Mouse (Mus musculus) spleen, embryonic (tissue): ENCODE data around the gene Ptprb.

Experiments
- CTCF ChIA-PET: fragments of 350-600 bp; sonication (Branson Sonifier 250); formaldehyde crosslinking; loops from one replicate; lab custom pipeline; 2022; lab: Charles Lee

Gene Ptprb

DNA sequence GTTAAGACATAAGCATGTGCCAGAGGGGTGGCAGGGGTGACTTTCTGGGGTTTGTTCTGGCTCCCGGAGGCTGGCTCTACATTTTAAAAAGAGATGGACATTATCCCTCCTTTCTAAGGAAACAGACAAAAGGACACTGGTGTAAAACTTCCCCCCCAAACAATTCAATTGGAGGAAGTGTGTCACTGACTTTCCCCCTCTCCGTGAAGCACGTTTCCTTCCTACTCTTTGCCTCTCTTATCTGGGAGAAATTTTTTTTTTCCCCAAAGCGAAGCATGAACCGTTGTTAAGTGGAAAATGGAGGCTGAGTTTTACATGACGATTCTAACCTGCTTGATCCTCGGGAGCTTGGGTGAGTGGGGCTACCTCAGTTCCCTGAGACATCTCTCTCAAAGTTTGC lies at the start of gene Ptprb:
Gene Ptprb (plus strand): TSS at position 244 of the 400 bp plus-strand sequence.
- CTCF ChIA-PET = no interaction called here

DNA sequence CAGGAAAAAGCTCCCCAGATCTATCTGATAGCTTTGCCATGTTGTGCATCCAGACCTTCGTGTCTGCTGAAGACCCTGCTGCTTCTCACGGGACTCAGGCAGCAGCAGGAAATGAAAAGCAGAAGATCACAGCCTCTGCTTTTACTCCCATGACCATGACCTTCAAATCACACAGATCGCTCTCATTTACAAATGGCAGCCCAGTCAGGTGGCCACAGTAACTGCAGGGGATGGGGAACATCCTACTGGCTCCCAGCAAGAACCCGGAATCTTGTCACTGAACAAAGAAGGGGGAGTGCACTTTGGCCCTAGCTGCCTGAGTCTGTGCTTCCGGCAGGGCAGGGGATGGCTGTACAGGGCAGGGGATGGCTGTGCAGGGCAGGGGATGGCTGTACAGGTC lies 40.0 kb upstream of the Ptprb start:
- CTCF ChIA-PET = no interaction called here

DNA sequence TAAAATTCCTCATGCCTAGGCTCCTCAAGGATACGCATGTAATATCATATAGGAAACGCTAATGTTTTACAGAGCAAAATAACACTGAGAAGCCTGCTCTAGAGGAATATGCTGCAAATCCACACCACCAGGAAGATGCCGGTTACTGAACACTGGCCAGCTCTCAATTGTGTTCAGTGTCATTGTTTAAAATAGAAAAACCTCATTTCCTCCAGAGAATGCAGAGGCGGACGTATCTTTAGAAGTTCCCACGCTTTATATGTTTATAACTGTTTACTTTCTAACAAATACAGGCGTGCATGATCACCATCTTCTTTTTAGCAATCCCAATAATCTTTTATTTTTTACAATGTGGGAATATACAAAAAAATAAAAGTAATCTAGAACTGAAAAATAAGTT lies 33.1 kb upstream of the Ptprb start:
- CTCF ChIA-PET = no interaction called here

DNA sequence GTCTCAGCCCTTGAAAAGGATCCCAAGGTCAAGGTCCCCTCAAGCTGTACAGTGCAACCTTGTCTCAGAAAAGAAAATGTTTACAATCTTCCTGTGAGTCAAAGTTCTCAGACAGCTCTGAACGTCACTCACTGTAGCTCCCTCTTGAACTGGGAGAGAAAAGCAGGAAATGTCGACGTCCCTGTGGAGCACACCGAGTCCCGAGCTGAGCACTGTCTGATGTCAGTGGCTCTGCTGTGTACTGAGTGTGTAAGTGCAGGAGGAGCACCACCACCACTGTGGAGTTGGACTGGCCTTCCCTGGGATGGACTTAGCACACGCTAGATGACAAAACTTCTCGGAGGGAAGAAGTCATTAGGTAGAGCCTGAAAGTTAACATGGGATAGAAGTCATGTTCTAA lies 31.9 kb upstream of the Ptprb start:
- CTCF ChIA-PET = no interaction called here

DNA sequence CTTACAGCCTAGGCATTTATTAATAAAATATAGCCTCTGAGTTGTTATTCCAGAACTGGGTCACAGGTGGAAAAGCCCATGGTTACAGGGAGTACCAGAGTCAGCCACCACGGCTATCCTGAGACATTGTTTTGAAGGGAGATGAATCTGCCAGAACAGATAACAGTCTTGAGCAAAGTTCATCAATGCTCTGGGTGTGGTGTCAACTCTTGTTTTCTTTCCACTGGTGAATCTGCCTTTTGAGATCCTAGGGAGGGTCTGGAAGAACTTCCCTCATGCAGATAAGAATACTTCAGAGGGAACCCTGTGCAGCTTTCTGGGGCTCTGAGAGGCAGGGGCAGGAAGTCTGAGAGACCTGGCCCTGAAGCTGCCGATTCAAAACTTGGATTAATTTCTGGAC lies 29.7 kb upstream of the Ptprb start:
- CTCF ChIA-PET = interaction anchor here (0.5 kb wide), 1 partner anchor 654 kb away, joined by 3 read pairs; no protein-coding TSS in a partner anchor

DNA sequence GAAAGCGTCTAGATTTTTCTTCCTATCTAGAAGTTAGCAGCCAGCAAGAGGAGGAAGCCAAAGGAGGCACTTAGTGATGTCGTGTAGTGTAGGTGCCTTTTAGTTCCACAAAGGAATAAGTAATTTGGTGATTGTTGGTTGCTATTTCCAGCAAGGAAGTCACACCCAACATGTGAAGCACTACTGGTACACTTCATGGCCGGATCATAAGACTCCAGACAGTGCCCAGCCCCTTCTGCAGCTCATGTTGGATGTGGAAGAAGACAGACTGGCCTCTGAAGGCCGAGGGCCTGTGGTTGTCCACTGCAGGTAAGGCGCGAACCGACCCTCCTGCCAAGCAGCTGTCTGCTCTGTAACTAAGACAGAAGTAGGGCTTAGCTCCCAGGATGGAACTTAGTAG lies 22.7 kb upstream of the Ptprb start:
- CTCF ChIA-PET = no interaction called here

DNA sequence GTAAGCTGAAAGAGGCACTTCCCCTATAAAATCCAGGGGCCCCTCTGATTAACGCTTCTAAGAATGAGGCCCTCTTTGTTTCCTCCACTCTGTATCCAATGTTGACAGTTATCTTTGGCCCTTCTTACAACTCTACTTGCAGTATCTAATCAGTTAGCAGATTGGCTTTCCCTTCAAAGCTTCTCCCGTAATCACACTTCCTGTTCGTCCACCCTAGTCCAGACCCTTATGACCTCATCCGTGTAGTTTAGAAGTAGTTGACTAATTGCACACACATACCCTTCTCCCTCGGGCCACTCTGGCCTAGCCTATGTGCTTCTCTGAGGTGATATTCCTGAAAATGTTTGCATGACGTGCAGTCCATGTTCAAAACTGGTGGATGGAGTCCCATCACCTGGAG lies 21.4 kb upstream of the Ptprb start:
- CTCF ChIA-PET = no interaction called here

DNA sequence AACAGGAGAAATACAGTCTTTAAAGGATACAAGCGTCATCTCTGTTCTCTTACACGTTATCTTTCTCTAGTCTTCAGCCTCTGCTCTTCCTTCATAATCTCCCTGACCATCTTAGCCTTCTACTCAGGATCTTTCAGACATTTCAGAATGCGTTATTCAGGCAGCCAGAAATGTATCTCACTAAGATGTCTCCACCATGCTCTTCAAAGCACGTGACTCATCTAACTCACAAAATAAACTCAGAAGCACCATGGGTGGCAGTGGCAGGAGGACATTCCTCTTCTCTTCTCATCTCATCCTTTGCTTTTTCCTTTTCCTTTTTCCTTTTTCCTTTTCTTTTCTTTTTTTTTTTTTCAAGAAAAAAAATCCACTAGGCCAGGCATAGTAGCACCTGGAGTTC lies 16.0 kb upstream of the Ptprb start:
- CTCF ChIA-PET = no interaction called here

DNA sequence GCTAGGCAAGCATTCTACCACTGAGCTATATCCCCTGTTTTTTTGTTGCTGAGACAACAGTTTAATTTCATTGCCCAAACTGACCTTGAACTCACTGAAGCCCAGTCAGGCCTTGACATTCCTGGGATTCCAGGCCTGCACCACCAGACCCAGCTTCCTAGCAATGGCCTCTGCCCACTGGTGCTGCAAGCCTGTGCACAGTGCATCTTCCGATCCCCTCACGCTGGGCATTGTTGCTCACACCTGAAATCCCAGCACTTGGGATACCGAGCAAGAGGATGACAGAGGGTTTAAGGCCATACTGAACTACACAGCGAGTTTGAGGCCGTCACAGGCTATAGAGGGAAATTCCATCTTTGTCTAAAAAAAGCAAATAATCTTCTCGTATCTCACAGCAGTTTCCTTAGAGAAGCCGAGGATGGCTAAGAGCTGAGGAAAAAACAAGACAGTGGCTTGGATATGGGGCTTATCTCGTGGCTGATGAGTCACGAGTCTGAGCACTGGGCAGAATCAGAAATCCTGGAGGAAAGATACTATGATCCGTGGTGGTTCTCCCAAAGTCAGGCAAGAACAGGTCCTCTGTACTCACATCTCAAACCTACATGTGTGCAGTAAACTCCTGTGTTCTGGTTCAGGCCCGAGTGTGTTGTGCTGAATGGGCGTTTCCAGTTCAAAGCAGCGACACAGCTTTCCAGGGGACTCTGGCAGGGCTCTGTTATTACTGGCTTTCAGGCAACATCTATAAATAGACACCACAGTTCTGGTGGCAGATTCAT lies 14.5 kb upstream of the Ptprb start:
- CTCF ChIA-PET = interaction anchor here (0.7 kb wide), 1 partner anchor 473 kb away, joined by 3 read pairs; no protein-coding TSS in a partner anchor

DNA sequence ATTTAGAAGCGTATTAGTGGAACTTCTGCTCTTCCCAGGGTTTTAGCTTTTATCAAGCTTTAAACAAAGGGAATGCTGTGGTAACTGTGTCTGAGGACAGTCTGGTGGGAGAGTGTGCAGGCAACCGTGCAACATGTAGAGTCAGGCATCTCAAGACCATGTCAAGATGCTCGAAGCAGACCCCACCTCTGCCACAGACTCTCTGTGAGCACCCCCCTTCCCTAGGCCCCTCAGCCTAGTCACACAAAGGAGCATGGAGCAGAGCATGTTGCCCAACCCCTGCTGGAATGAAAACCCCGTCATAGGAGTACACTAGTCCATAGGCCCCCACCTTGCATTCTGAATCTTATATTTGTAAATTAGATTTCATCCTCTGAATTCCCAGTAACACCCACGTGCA lies 13.8 kb upstream of the Ptprb start:
- CTCF ChIA-PET = interaction anchor here (0.7 kb wide), 1 partner anchor 474 kb away, joined by 3 read pairs; no protein-coding TSS in a partner anchor

DNA sequence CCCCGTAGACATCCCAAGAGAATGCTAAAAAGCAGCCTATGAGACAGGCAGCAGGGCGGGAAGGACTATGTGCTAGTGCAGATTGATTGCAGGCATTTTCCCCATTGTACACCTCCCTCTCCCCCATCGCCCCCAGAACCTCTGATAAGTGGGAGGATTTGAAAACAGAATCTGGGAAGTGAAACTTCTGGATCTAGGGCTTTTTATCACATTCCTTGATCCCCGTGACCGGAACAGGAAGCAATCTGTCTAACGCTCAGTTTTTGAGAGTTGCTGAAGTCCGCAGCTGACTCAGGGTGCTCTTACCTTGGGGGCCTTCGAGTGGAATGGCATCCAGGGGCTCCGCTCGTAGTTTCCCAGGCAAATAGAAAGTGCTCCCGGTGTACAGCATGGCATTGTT lies 10.8 kb upstream of the Ptprb start:
- CTCF ChIA-PET = no interaction called here

DNA sequence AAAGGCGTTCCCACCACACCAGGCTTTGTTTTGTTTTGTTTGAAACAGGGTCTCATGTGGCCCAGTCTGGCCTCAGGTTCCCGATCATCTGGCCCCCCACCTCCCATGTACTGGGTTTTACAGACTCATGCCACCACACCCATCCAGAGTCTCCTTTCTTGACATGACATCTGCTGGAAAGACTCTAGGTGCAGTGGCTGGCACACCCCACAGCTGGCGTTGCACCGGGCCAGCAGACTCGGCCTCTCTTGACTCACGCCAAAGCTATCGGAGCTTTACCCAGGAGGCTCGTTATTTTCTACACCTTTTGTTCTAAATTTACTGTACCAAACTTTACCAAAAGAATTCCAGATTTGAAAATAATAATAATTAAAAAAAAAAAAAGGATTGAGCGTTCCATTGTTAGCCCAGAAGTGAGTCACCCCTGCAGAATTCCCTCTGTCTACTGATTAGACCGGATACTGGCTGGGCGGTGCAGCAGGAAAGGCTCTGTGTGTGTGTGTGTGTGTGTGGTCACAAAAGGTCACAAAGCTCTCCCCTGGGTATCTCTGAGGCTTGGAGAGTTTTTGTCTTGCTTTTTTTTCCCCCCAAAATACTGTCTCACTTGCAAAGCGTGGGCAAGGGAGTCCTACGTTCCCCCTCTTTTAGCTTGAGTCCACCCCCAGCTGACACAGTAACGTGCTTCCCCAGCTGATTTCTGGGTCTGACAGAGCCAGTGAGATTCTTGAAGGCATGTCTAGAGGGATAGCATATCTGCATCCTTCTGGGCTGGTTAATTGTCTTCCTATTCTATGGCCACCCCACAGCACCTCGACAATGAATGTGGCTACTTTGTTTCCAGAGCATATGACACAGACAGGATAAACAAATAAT lies 8.5 kb upstream of the Ptprb start:
- CTCF ChIA-PET = no interaction called here

DNA sequence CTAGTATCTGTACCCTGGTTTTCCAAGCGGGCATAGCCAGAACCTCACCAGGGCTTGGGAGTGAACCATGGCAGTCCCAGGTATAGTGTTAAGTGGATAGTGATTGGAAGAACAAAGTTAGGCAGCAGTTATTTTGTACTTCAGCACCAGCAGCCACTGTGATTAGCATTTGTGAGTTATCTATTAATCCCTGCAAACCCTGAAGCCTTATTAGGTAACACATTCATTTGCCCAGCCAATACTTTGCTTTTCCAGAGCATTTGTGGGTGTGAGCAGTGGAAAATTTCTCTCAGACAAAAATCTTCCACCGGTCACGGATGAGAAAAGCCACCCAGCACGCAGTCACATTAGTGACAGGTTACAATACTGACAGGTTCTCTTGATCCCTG lies 7.9 kb upstream of the Ptprb start:
- CTCF ChIA-PET = no interaction called here

DNA sequence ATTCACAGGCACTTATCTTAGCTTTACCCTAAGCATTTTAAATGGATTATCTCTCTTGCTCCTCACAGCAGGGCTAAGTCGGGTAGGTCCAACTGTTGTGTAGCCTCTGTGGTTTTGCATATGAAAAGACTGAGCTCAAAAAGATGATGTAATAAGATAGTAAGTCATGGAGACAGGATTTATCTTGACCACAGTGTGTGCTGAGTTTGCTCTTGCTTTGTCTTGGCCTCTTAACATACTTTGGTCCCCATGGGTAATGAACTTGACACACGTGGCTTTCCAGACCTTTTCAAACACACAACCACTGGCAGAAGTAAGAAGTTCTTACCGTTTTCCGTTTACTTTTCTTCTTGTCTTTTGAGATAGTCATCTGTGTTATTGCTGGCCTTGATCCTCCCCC lies 7.0 kb upstream of the Ptprb start:
- CTCF ChIA-PET = no interaction called here

DNA sequence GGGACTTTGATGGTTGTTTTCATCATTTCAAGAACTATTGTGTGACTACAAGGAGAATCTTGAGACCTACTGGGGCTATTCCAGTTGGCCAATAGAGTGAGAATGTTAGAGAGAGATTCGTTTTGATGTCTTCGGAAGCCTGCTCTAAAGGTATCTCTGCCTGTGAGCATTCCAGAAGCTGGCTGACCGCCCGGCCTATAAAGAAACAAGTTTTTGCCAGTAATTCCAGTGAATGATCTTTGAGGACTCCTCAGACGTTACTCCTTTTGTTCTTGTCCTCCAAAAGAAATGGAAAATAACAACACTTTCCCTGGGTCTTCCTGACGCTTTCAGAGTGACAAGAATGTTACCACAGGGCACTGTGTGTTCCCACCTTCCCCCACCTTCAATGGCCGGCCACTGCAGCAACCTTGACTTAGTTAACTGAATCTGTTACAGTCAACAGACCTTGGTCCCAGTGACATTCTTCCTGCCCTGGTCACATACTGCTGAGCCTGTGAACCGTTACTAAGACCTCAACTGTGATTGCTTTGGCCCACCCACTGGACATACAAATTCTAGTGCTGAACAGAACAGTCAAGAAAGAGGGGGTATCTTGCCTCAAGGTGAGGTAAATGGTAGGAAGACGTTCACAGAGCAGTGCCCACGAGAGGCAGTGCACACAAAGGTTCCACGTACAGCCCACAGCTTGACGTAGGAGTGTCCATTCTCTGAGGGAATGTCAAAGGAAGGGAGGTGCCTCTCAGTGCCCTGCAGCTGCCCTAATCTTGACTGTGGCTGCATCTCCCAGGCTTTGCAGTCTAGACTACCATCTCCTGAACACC lies 4.5 kb upstream of the Ptprb start:
- CTCF ChIA-PET = no interaction called here

DNA sequence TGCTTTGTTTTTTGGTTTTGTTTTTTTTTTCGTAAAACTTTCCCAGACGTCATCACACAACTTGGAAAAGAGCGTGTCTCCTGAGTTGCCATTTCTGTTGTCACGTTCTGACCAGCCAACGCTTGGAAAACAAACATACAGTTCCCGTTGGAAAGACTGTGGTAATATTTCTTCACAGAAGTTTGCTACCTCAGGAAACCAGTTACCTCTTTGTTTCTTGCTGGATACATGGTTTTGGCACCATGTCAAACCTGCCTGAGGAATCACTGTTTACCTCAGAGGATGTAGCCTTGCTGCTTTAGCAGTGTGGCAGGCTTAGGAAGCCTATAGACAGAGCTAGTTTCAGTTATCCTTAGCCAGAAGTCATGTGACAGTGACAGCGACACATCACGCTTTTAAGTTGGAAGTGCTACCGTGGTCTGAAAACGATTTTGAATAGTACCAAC lies 3.8 kb upstream of the Ptprb start:
- CTCF ChIA-PET = no interaction called here

DNA sequence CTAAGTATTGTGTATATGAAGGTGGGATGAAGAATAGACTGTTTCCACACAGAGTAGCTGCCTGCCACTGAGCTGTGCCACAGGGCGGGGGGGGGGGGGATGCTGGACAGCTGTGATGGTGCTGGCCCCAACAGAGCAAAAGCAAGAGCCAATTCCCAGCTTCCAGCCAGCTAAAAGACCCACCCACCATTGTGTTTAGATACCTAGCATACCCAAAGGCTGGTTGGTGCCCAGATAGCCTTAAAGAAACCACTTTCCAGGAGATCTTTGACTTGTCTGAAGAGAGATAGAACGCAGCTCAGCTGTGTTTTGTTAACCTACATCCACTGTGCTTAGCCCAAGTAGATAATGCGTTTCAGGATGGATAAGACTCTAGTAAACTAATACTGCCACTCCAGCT lies 3.2 kb upstream of the Ptprb start:
- CTCF ChIA-PET = no interaction called here

DNA sequence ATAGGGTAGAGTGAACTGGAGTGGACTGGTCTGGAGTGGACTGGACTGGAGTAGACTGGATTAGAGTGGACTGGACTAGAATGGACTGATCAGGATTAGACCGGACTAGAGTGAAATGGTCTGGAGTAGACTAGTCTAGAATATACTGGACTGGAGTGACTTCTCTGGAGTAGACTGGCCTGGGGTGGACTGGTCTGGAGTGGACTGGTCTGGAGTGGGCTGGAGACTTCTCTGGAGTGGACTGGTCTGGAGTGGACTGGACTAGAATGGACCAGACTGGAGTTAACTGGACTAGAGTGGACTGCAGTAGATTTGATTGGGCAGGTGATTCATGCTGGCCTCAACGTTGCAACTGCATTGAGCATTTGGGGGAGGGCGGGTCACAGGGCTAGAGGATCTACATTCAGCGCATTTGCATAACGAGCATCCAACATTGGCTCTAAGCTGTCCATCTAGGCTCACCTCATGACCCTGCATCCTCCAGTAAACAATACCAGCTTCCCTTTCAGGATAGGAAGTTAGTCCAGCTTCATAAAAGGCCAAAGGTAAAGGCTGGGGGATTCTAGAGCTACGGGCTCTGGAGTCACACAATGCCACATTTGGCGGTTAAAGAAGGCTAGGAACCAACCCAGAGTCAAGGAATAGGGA lies 11.5 kb downstream of the Ptprb start:
- CTCF ChIA-PET = no interaction called here

DNA sequence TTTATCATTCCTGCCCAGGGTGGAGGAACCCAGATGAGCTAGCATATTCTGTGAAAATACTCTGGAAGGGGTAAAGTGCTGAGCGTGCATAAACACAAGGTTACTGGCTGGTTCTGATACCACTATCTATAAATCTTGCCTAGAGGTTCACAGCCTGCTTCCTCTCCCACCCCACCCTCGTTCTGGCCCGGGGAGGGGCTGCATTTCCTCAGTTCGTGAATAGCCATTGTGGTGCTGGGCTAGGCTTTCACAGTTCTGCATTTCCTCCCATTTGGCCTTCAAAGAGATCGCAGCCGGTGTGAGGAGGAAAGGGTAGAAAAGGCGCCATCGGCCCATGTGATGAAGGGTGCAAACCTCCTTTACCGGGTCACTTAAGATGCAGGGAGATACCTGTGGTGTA lies 12.8 kb downstream of the Ptprb start:
- CTCF ChIA-PET = no interaction called here

DNA sequence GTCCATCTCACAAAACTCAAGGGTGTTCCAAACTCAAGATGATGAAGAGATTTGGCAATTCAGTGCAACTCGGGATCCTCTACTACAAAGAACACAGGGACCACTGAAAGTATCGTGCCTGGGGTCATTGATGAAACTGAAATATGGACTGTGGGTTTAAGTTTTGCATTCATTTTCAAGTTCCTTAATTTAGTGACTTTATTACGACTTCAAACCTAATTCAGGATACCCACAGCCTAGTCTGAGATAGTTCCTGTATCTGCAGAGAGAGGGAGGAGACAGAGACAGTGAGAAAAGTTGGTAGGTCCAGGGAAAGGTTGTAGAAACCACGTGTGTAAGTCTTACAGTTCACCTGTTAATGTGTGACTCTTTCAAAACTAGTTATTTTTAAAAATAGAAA lies 15.2 kb downstream of the Ptprb start:
- CTCF ChIA-PET = no interaction called here

DNA sequence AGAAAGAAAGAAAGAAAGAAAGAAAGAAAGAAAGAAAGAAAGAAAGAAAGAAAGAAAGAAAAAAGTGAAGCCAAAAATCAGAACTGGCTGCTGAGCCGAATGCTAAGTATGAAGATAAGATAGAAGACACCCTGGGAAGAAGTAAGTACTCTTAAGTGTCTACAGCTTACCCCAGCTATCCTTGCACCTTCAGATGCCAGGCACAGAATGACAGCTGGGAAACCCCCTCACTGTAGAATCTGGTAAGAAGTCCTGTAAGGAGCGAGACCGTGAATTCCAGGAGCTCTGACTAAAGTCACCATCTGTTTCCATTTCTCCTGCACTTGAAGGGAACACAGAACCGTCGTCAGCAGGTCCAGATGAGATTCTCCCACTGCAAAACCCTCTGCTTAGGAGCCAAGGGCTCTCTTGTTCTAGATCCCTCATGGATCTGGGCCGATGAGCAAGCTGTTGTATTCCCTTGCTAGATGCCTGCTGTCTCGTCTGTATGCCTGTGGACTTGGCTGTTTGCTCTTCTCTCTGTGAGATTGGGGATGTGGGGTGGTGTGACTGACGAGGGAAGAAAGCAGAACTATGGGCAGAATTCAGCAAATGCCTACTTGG lies 15.9 kb downstream of the Ptprb start:
- CTCF ChIA-PET = no interaction called here
